In the genomic region with DNA sequence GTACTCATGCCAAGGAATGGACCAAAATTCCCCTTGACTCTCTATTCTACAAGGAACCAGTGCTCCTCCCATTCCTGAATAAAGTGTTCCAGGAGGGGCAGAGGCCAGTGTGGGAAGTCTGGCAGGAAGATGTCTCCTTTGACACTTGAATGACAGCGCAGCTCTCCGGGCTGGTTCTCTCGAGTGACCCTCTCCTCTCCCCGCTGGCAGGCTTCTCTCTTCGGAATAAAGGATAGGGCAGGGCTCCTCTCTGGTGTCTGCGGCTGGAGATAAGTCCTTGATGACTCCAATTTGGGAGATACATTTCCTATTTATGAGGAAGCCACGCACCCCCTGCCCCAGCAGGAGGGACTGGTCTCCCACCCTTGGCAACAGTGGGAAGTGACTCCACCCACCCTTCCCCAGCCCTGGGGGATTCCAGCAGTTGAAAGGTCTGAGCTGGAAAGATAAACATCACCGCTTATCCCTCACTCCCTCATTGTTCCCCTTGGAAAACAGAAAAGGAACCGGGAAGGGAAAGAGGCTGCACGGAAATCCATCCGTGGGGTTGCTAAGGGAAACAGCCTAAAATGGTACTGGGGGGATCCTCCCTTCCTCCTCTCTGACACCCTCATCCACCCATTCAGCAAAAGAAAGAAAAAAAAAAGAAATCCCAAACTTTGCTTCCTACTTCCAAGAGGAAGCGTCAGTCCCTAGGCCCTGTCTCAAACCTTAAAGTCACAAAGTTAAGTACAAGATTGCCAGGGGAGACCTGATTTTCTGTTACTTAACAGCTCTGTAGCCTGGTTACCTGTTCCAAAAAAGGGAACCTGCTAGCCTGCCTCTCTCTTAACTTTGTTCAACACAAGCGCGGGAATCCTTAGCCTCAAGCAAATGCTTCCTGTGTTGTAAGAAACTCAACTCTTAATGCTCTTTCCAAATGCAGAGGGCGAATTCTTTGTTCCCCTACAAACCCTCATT, we compare ENCODE assay signal across 9 mouse cellular contexts. TPM values are rescaled to one million over a fixed set of nuclear protein-coding genes. Genes with fewer than 3 reads are reported as not detected.
A peak's percentile ranks its signal among the peaks of the same experiment; 100 is the strongest.
DNase-seq lines count a peak whose midpoint lies in the region; ATAC-seq and TF ChIP-seq lines count a peak whose summit lies in the region.
"Had no signal": no experiment of that assay in that cellular context is flagged by ENCODE, and none has a peak within 500 bp of the region (broad histone marks: within the 10 kb centered on the region; RNA-seq: fewer than 3 reads in every experiment).

No protein-coding gene starts in this region.

- H3K9me3 ChIP-seq in liver, postnatal 0 days (ENCODE audit: low read length): no peaks in the 10 kb centered on the region
- H3K9me3 ChIP-seq in stomach, embryonic 14.5 days (ENCODE audit: control insufficient read depth, low read depth, low read length): no peaks in the 10 kb centered on the region

- H3K9ac ChIP-seq in liver, postnatal 0 days (replicated peaks): no peak overlapping the region
- H3K9ac ChIP-seq in stomach, embryonic 14.5 days (replicated peaks; ENCODE audit: low read depth, low read length): no peak overlapping the region

- no peaks in the 10 kb centered on the region for H3K27me3 ChIP-seq in liver, postnatal 0 days (ENCODE audit: insufficient read depth, low read length)
- H3K27me3 ChIP-seq in stomach, embryonic 14.5 days (ENCODE audit: control insufficient read depth, insufficient read depth, low read length): no peaks in the 10 kb centered on the region

- intact Hi-C loops in gastrocnemius, postnatal 14 days (cut with DNase I; ENCODE audit: low total_unique reads): loop anchor here (10.0 kb wide), 1 partner anchor 64 kb away; no protein-coding TSS in a partner anchor

- peak; percentile 29 to 30 for DNase-seq in right cerebral cortex, postnatal 10 days (ENCODE audit: low spot score in 2 of 2)
- no peak for DNase-seq in right cerebral cortex, postnatal 25 days
- DNase-seq in gastrocnemius, postnatal 14 days: peak; percentile 14
- DNase-seq in kidney, adult 11 months: peak; percentile 68
- peak; percentile 16 for DNase-seq in liver, postnatal 0 days
- DNase-seq in urinary bladder, postnatal 25 days (ENCODE audit: low spot score): no peak
- no peak for DNase-seq in layer of hippocampus, adult 18-20 months (ENCODE audit: low spot score in 2 of 2)

- peak overlapping the region; percentile 44 for H3K4me2 ChIP-seq in liver, postnatal 0 days (ENCODE audit: low read depth, low read length)
- no peak overlapping the region; the same call in 1 of the 2 replicates for H3K4me2 ChIP-seq in stomach, embryonic 14.5 days (replicated peaks; ENCODE audit: low read depth, low read length)

- H3K36me3 ChIP-seq in liver, postnatal 0 days (replicated peaks; ENCODE audit: insufficient read depth, low read length): no peaks in the 10 kb centered on the region
- no peaks in the 10 kb centered on the region for H3K36me3 ChIP-seq in stomach, embryonic 14.5 days (ENCODE audit: control insufficient read depth, insufficient read depth, low read length)

- peak overlapping the region; percentile 24; the same call in 1 of the 2 replicates for H3K27ac ChIP-seq in liver, postnatal 0 days (ENCODE audit: low read depth)
- H3K27ac ChIP-seq in stomach, embryonic 14.5 days (ENCODE audit: low read length): peak overlapping the region; percentile 21

- H3K4me3 ChIP-seq in liver, postnatal 0 days (ENCODE audit: low read depth, low read length): no peak overlapping the region
- H3K4me3 ChIP-seq in stomach, embryonic 14.5 days (ENCODE audit: low read depth, low read length): no peak overlapping the region
- H3K4me3 ChIP-seq: myocyte had no signal

- no peak for TF ChIP-seq CTCF in liver, postnatal 0 days (IDR thresholded peaks at IDR 0.05; ENCODE audit: low read depth)

- no peak for ATAC-seq in liver, postnatal 0 days
- ATAC-seq in stomach, embryonic 14.5 days (ENCODE audit: insufficient number of reproducible peaks, insufficient read depth, low FRiP score, low read depth): peak; percentile 44; the same call in 1 of the 2 replicates

- WGBS in liver, postnatal 0 days (ENCODE audit: insufficient replicate concordance): 21% methylated on average over 15 of the region's 15 CpGs
- 20% methylated on average over 15 of the region's 15 CpGs for WGBS in stomach, embryonic 14.5 days

- H3K4me1 ChIP-seq in liver, postnatal 0 days (ENCODE audit: insufficient read depth): peaks cover 18% of the 10 kb centered on the region
- H3K4me1 ChIP-seq in stomach, embryonic 14.5 days (ENCODE audit: control insufficient read depth, insufficient read depth, low read length): peaks cover 28% of the 10 kb centered on the region

- TF ChIP-seq EP300 in liver, postnatal 0 days (IDR thresholded peaks at IDR 0.05; ENCODE audit: low read depth): no peak

RNA-seq across cellular contexts. Expression of gene Cfap161, which starts 15.7 kb away (rescaled TPM):
- total RNA-seq in gastrocnemius, postnatal 14 days (2021): not detected
- not detected in 2 replicates for polyA plus RNA-seq in liver, postnatal 0 days (2015; fragmentation: Nextera tagmentation; extraction: Ambion mirVana)
- polyA plus RNA-seq in stomach, embryonic 14.5 days (2014; fragmentation: Nextera tagmentation; extraction: Ambion mirVana): 0.25 and 0.31 TPM in 2 replicates
- total RNA-seq in layer of hippocampus, adult 18-20 months (2021): 1 to 10 TPM; 1.7 to 2.2 TPM

Comparison
In these comparisons a context has a peak if more than half of its experiments do, and no peak if none do; other contexts are left out.
1. DNase-seq: peak in right cerebral cortex, postnatal 10 days (2 of 2), gastrocnemius, postnatal 14 days (single experiment), kidney, adult 11 months (single experiment) and liver, postnatal 0 days (single experiment); none in right cerebral cortex, postnatal 25 days (single experiment), urinary bladder, postnatal 25 days (single experiment) and layer of hippocampus, adult 18-20 months (0 of 2).